Mouse (Mus musculus) urinary bladder, postnatal 14 days (tissue): ENCODE results near the gene Gramd1a.

Experiments used
- DNase-seq: peaks from one replicate; pipeline ENCODE4 v3.0.0; 2021; ENCODE audit warnings: low spot score

Gramd1a gene

GRCm38 (mm10) chr7:31122641-31123631 lies 32.8 kb downstream of the Gramd1a start:
- DNase-seq: no peak

- no peak for DNase-seq
These were observed 36.1 kb downstream of the Gramd1a start for GRCm38 (mm10) chr7:31119556-31119955.

- DNase-seq: no peak
These were observed 37.2 kb downstream of the Gramd1a start for GRCm38 (mm10) chr7:31118486-31118885.

DNA sequence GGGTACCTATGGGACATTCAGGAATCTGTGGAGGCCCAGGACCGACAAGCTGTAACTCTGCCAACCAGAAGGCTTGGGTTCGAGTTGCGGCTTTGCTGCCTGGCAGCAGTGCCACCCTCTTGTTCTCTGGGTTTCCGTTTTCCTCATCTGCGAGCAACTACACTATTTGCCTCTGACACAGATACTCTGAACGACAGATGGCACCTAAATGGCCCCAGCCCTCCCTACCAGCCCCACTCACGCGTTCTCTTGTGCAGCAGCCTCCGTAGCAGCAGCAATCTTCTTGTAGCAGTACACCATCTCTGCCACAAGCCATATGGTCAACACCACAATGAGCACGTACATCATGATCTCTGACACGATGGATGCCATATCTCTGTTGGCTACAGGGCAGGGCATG lies 38.2 kb downstream of the Gramd1a start:
- DNase-seq: no peak

- no peak for DNase-seq
These were observed 39.0 kb downstream of the Gramd1a start for GRCm38 (mm10) chr7:31116721-31117145.

DNA sequence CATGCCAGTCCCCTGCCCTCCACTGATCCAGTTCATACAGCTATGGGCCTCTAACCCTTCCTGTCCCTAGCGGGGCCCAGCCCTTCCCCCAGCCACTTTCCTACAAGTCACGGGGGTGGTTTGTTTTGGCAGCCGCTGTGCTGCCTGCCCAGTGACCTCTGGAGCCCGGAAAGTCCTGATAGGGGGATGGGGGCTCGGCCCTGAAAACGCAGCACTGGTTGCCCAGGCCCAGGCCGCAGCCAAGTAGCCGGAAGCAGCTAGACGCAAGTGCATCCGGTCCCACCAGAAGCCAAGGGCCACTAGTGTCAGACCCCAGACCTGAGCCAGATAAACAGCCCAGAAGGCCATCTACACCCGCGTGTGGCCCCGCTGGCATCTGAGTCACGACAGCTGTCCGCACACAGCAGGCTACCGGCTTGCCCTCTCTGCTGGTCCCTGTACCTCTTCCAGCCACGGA lies 40.1 kb downstream of the Gramd1a start:
- peak; percentile 36 for DNase-seq

- peak; percentile 47 for DNase-seq
These were observed 40.5 kb downstream of the Gramd1a start, which contains the start of gene Hpn for GRCm38 (mm10) chr7:31115182-31115581. TSS of gene Hpn (minus strand) at chr7:31115290.

DNA sequence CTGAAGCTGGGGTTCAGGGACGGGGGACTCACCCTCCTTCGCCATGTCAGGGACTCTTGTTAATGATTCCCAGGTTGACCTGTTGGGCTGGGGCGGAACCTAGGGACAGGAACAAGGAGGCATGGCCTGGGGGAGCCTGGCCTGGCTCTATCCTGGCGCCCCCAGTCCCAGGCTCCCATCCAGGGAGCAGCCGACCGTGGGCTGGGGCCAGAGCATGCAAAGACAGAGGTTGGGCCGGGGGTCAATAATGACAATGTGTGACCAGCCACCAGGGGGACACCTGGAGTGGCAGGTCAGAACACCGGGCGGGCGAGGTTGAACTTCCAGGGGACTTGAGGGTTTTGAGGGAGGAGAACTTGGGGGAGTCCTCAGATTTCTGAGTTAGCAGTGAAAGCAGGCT lies 41.0 kb downstream of the Gramd1a start:
- DNase-seq: no peak

GRCm38 (mm10) chr7:31113800-31114199 lies 41.9 kb downstream of the Gramd1a start:
- no peak for DNase-seq

GRCm38 (mm10) chr7:31112036-31112435 lies 43.7 kb downstream of the Gramd1a start:
- DNase-seq: no peak

DNA sequence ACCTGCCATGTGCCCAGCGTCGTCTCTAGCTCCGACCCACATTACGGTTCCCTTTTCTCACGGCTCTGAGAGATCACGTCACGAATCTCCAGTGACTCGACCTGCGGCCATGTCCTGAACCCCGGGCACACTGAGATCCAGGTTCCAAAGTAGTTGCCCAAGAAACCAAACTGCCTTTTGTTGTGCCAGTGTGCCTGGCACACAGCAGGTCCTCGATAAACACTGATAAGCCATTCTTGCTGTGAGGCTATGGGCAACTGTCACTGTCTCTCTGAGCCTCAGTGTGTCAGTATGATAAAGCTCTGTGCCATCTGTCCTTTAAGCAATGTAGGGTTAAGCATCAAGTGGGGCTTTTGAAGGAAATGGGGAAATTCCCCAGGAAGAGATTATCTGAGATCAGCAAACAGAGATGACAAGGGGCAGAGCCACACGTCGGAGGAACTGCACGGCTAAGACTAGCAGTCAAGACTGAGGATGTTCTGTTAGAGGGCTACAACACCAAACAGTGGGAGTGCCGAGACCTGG lies 44.8 kb downstream of the Gramd1a start:
- DNase-seq: no peak

GRCm38 (mm10) chr7:31109796-31110195 lies 45.9 kb downstream of the Gramd1a start:
- DNase-seq: no peak

GRCm38 (mm10) chr7:31109091-31109490 lies 46.6 kb downstream of the Gramd1a start:
- DNase-seq: peak; percentile 47

DNA sequence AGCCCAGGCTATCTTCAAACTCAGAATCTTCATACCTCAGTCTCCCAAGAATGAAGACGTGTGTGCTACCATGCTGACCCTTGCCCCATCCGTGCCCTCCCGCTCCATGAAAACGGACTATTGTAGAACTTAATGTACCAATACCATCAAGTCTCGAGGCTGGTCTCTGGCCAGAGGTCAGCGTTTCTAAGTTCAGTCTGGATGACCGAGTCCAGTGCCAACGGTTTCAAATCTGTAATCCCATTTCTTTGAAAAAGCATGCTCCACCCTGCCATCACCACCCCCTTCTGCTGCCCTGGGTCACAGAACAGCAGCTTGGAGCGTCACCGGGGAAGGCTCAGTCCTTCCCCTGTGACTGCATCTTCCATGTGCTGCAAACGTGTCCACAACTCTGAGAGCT lies 47.9 kb downstream of the Gramd1a start:
- no peak for DNase-seq

DNA sequence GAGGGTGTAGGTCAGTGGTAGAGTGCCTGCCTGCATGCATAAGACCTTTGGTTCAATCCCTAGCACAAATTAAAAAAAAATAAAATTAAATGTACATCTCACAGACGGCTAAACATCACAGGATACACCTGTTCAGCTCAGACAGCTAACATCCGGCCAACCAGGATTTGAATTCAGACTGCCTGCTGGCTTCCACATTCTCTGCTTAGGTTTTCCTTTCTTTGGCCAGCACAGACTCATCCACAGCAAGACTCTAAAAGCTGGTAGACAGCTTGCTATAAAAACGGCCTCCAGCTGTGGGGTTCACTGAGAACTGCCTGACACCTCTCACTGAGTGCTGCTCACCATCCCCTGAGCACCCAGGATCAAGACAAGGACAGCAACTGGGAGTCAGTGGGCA lies 49.5 kb downstream of the Gramd1a start:
- DNase-seq: no peak

DNA sequence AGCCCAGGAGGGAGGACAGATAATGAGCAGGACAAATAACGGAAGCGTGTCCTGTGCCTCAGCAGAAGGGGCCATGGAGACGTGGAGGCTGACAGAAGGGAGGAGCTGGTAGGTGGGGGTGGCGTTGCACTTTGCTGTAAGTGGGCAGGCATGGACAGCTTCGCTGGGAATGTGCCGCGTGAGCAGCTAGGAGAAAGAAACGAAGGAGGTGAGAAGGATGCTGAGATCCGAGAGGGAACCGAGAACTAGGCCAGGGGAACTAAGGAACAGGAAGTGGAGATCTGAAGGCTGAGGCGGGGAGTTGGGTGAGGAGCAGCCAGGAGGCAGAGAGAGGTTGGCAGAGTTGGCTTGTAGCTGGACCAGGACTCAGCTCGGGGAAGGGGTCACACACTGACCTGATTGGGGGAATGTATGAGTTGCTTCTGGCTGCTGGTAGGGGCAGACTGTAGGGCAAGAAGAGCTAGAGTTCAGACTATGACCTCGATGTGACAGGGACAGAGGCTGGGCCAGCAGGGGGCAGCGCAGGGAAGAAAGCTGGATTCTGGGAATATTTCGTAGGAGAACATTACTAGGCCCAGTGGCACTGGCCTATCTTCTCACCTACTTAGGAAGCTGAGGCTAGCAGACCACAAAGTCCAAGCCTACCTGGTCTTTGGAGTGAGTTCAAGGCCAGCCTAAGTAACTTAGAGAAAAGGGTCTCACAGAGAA lies 50.5 kb downstream of the Gramd1a start:
- peak; percentile 52 for DNase-seq

DNA sequence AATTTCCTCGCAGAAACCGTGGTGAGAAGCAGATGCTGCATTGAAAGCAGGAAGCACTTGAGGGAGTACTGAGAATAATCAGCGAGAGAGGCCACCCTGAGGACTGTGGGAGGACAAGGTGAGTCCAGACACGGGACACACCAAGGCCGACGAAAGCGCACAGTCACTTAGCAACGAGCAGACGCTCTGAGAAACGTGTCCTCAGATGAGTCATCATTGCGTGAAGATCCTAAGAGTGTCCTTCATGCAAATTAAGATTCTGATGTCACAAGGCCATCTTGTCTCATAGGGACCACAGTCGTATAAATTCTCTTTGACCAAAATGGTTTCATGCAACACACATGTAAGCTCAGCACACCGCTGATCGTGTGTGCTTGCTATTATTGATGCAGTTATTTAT lies 54.9 kb downstream of the Gramd1a start:
- DNase-seq: no peak

- DNase-seq: no peak
These were observed 56.1 kb downstream of the Gramd1a start for GRCm38 (mm10) chr7:31099612-31099982.

GRCm38 (mm10) chr7:31098697-31099611 lies 56.7 kb downstream of the Gramd1a start:
- peak; percentile 23 for DNase-seq

- DNase-seq: peak; percentile 95
These were observed 58.0 kb downstream of the Gramd1a start for GRCm38 (mm10) chr7:31097583-31098248.
